Mouse (Mus musculus) testis, postnatal 10 days (tissue): ENCODE results near the gene Mymx.

Source experiments
- DNase-seq: peaks from one replicate; pipeline ENCODE4 v3.0.0; 2021; ENCODE audit warnings: low spot score

The Mymx gene

GRCm38 (mm10) chr17:45589844-45590243 lies 12.1 kb downstream of the Mymx start:
- DNase-seq: peak; percentile 41

DNA sequence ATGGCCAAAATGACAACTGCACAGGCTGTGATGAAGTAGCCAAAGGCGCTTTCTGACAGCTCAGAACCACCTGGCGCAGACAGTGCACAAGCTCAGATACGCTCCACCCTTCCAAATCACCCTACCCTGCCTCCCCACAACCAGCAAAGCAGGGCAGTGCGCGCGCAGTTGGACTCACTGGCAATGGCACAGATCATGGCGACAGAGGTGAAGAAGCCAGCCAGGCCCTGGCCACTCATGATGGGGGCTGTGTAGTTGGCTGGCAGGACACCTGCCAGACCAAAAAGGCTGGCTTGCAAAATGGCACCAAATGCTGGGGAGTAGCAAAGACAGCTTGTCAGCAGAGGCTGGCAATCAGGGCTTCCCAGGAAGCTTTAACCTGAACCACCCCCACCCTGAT lies 12.7 kb downstream of the Mymx start:
- DNase-seq: peak; percentile 39

- no peak for DNase-seq
Measured at GRCm38 (mm10) chr17:45588370-45588769, 13.5 kb downstream of the Mymx start.

DNA sequence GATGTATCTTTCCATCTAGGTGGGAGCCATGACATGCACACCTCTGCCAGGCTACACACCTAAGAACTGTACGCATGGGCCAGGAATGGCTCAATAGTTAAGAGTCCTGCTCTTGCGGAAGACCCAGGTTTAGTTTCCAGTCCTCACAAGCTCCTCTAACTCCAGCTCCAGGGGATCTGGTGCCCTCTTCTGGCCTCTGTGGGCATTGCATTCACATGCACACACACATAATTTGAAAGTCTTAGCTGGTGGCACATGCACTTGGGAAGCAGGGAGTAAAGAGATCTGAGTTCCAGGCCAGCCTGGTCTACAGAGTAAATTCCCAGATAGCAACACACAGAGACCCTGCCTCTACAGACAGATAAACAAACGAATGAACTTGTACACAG lies 15.5 kb downstream of the Mymx start:
- no peak for DNase-seq

GRCm38 (mm10) chr17:45585725-45586448 lies 16.0 kb downstream of the Mymx start:
- DNase-seq: no peak

DNA sequence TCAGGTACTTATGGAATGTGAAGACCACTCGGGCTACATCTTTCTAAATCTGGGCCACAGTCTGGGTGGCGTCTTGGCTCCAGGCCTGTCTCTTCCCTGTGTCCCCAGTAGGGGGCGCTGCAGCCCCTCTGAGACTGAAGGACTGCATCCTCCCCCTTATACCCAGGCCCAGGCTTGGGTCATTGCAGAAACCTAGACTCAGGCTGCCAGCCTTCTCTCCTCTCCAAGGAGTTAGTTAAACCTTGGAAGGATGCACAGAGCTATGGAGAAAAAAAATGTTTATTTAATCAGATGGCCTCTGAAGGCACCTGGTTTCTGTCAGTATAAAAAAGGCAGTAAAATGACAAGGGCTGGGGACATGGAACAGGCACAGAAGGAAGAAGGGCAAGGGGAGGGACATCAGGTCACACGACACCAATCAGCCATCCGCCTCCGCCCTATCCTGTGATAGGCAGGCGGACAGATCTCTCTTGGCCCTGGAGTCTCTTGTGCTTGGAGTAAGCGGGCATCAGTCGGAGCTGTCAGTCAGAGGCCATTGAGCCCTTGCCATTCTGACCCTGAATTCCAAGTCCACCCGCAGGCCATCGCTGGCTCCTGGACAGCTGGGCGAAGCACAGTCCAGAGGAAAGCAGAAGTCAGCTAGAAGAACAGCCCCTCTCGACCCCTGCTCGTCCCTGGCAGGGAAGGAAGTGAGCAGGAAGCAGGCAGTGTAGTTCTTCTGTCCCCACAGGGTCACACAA lies 16.8 kb downstream of the Mymx start:
- peak; percentile 91 for DNase-seq

DNA sequence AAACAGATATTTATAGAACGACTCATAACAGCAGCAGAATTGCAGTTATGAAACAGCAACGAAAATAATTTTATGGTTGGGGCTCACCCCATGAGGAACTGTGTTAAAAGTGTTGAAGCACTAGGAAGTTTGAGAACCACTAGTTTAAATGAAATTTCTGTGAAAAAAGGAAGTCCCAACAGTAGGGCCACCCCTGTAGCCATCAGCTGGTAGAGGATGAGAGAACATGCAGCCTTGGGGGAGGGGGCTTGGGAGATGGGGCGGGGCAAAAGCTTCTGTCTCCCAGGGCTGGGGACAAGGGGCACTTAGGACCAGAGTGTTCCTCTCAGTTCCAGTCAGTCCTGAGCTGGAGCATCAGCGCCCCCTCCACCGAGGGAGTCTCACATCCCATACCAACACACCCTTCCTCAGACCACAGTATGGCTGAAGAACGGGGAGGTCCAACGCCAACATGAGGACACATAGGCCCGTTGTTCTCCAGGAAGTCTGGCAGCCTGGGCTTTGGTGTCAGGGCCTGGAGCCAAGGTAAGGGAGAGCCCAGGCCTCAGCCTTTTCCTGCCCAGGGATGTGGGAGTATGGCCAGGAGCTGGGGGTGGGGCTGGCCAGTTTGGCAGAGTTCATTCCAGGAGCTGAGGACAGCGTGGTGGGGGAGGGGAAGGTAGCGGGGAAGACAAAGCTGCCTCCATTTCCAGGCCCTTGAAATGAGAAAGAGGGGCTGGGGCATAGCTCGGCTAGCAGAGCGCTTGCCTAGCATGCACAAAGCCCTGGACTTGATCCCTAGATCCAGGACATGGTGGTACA lies 17.6 kb downstream of the Mymx start:
- peak; percentile 95 for DNase-seq

DNA sequence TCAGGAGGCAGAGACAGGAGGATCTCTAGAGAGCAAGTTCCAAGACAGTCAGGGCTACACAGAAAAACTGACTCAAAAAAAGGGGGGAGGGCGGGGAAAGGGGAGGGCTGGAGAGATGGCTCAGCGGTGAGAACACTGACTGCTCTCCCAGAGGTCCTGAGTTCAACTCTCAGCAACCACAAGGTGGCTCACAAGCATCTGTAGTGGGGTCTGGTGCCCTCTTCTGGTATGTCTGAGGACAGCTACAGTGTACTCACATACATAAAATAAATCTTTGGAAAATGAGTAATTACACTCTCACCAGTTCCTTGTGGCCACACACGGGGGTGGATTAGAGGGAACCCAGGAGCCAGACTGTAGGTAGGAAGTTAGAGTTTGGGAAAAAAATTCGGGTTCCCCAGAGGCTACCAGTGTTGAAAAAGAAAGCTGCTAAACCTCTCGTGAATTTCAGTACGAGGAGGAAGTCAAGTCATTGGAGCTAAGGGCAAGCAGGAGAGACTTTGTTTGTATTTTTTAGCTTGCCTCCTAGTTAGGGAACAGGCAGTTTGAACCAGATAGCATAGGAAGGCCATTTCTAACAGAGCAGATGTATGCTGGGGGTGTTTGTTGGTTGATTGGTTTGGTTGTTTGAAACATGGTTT lies 19.1 kb downstream of the Mymx start:
- DNase-seq: no peak

DNA sequence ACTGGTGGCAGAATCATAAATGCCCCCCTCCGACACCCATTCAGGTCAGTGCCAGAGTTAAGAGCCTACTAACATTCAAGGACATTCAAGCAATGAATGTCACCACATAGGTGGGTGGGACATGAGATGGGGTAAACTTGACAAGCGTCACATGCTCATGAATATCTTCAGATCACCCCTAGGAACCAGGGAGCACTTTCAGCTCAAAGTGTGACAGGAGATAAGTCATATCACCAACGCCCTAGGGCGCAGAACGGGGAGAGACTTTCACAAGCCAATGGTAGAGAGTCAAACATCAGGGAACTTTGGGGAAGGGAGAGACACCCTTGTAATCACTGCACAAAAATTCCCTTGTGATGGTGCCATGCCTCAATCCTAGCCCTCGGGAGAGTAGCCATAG lies 19.7 kb downstream of the Mymx start:
- DNase-seq: no peak

DNA sequence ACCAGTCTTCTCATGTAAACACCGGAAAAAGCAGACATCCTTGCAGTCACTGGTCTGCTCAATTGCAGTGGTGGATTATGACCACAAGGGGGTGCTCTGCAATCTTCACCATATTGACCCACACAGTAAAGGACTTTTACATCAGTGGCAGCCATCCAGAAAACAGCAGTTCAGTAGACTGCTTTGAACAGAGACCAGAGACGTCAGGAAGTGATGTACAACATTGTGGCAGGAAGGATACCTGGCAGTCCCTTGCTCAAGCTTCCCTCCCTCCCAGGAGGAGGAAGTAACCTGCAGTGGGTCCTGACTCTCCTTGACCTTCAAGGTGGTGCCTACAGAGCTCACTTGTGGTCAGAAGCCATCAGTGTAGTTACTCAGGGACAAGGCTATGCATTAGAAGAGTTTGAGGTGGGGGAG lies 20.3 kb downstream of the Mymx start:
- DNase-seq: peak; percentile 75

DNA sequence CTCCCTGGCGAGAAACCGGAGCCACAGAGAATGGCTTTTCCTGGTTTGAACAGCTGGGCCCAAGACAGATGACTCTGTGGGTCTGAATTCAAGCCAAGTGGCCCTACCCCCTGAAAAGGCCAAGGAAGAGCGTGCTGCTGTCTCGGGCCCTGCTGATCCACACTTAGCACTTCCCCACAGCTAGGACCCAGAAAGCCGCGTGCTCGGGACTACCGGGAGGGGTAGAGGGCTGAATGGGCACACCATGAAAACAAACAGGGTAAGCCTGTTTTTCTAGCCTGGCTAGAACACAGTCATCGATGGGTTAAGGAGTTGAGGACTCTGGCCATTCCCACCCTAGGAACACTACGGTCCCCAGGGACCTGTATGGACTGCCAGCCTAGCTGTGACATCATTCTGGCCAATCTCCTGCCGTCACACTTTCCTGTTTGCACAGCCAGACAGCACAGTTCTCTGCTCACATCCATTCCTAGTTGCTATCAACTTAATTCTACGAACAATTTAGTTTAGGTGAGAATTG lies 20.9 kb downstream of the Mymx start:
- no peak for DNase-seq

GRCm38 (mm10) chr17:45579554-45579953 lies 22.3 kb downstream of the Mymx start:
- DNase-seq: no peak

- no peak for DNase-seq
Measured at GRCm38 (mm10) chr17:45578843-45579242, 23.1 kb downstream of the Mymx start.

DNA sequence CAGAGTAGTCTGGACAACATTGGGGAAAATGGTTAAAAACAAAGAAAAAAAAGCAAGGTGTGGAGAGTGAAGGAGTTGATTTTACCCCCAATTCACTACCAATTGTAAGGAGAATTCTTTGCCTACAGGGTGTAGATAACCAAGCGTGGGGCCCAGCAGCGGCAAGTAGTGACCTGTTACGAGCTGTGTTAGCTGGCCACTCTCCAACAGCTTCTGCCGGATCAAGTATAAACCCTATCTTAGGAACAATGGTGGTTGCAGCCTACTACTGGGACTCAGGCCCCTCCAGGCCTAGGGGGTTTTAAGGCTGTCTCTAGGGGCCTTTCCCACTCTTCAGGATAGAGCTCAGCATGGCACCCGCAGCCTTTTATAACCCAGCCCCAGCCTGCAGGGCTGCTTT lies 23.7 kb downstream of the Mymx start:
- no peak for DNase-seq

DNA sequence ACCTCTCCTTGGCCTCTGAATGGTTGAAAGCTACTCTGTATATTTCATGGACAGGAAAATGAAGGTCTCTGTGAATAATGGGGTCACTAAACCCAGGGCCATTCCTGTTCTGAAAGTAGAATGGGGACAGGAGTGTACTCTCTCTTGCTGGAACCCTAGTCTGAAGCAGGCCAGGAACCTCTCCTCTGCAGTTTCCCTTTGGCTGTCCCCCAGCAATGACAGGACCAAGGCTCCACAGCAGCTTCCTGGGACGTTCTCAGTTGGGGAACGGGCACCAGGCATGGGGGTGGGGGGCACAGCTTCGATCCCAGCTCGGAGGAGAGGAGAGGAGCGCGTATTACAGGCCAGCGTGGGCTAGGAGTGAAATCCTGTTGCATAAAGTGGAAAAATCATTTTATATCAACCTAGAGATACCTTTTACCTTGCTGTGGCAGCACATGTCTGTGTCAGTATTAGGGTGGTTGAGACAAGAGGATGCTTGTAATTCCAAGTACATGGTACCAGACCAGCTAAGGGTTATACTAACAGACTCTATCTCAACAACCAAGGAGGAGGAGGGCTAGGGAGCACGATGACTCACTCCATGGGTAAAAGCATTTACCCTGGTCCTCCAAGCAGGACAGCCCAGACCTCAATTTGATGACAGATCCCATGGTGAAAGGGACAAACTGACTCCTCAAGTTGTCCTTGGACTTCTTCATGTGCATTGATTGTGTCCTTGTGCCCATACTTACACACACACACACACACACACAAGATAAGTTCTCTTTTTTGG lies 26.6 kb downstream of the Mymx start:
- no peak for DNase-seq

DNA sequence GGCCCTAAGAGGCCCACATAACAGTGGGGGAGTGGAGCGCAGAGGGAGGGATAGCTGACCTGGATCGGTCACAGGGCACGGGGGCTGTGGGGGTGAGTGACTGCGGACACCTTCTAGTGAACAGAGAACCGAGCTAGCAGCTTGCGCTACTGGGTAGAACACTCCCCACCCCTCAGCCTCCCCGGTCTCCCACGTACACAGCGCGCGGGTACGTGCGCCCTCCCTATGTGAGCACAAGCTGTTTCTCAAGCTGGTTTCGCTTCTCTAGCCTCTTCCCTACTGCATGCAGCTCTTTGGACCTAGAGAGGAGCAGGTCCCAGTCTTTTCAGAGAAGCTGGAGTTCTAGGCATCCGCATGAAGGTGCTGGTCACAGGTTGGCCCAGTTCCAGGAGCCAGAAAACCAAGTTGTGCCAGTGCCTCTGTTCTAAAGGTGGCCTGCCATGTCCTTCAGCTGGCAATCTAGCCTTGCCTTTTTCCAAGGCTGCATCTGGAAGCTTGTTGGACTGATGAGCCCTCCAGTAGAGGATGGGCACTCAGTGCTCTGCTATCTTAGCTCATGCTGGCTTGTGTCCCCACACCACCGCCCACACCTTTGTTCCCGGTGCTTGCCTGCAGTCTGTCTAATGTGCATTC lies 27.7 kb downstream of the Mymx start:
- peak; percentile 83 for DNase-seq

DNA sequence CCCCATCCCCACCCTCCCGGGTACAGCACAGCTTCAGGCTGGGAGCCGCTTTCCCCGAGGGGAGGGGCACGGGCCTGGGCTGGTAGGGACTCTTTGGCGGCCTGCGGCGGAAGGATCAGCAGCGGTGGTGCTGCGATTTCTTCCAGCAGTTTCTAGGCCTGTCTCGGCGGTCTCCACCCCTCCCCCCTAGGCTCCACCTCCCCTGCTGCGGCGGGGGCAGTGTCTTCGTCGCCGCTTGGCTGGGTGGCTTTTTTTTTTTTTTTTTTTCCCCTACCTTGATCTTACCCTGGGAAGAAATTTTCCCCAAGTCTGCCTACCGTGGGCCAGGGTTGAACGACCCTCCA lies 28.1 kb downstream of the Mymx start:
- DNase-seq: peak; percentile 98

GRCm38 (mm10) chr17:45573087-45573779 lies 28.7 kb downstream of the Mymx start, which contains the start of gene Hsp90ab1:
Gene Hsp90ab1 (minus strand): TSS chr17:45573271.
- DNase-seq: peak; percentile 100

DNA sequence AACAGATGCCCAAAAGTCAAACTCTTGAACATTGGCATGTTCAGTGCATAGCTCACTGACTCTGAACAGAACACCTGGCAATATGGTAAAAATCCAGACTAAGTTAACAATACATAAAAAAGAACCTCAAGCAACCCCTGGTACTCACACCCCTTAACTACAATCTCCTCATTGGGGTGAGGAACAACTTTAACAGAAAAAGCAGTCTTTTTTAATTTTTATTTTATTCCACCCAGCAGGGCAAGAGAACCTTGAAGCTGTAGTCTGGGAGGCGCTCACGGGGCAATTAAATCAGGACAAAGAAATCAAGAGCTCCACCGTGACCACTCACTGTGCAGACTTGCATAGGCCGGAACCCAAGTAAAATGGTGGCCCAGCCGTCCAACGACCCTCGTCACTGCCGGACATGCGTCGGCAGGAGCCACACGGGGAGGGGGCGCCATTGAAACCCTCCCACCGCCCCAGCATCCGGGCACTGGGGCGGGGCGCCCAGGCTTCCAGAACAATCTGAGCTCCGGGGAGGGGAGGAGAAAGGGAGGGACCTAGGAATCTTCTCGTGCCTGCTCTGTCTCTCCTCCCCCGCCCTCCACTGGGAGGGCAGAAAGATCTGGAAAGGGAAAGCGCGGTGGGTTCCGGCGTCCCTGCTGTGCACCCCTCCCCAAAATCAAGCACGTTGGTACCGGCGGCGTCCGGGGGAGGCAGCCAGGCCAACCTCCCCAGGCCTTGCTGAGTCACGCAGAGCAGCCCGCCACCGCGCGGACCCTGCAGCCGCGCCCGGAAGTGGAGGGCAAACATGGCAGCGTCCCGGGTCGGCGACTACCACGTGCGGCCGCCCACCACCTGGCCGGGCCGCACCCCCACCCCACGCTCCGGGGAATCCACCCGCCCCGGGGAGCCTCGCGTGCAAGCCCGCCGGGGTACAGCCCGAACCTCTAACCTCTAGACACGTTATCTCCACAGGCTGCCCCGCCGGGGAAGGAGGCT lies 29.5 kb downstream of the Mymx start:
- peak; percentile 85 for DNase-seq
